In genomic region chr1:133961281-133962134, GRCm38 (mm10) we compare ENCODE assay signal across 7 mouse cellular contexts. TPM values are rescaled to one million over a fixed set of nuclear protein-coding genes. Genes with fewer than 3 reads are reported as not detected.
DNase-seq lines count a peak whose midpoint lies in the region; ATAC-seq and TF ChIP-seq lines count a peak whose summit lies in the region.

No protein-coding gene starts in this region.

- H3K4me1 ChIP-seq in heart, adult 2 months (ENCODE audit: control insufficient read depth, insufficient read depth, low read length): peaks cover 10% of the 10 kb centered on the region
- peaks cover 10% of the 10 kb centered on the region for H3K4me1 ChIP-seq in liver, embryonic 11.5 days (replicated peaks; ENCODE audit: control insufficient read depth, insufficient read depth, low read length)

- H3K79me2 ChIP-seq in heart, adult 2 months (replicated peaks; ENCODE audit: control insufficient read depth, insufficient read depth, low read length): no peaks in the 10 kb centered on the region
- H3K79me2 ChIP-seq in myocyte (ENCODE audit: control insufficient read depth, insufficient read depth): no peaks in the 10 kb centered on the region

- TF ChIP-seq POLR2A in heart, adult 2 months (IDR thresholded peaks at IDR 0.05; ENCODE audit: insufficient read depth, low read depth, low read length): no peak
- no peak for TF ChIP-seq POLR2A in myocyte (IDR thresholded peaks at IDR 0.05; ENCODE audit: insufficient read length, low read depth)

- peak; percentile 86 for TF ChIP-seq CTCF in heart, adult 2 months (IDR thresholded peaks at IDR 0.05)

- 7% methylated on average over 18 of the region's 18 CpGs for WGBS in heart, adult 2 months
- 37% methylated on average over 18 of the region's 18 CpGs for WGBS in liver, embryonic 11.5 days

- peak; percentile 62; the same call in 1 of the 2 replicates for TF ChIP-seq EP300 in heart, adult 2 months (IDR thresholded peaks at IDR 0.05; ENCODE audit: insufficient read depth, low read depth, low read length)

- H3K36me3 ChIP-seq in heart, adult 2 months (ENCODE audit: control insufficient read depth, insufficient read depth, low read length): no peaks in the 10 kb centered on the region
- no peaks in the 10 kb centered on the region for H3K36me3 ChIP-seq in liver, embryonic 11.5 days (ENCODE audit: control insufficient read depth, insufficient read depth, low read length)
- no peaks in the 10 kb centered on the region for H3K36me3 ChIP-seq in myocyte (ENCODE audit: control insufficient read depth, insufficient read depth)

- H3K4me3 ChIP-seq in heart, adult 2 months: no peak overlapping the region; the same call in 1 of the 2 replicates
- H3K4me3 ChIP-seq in liver, embryonic 11.5 days (ENCODE audit: low read depth, low read length): no peak overlapping the region
- H3K4me3 ChIP-seq in myocyte: no peak overlapping the region

- no peak overlapping the region for H3K4me2 ChIP-seq in liver, embryonic 11.5 days
- peak overlapping the region; percentile 74 for H3K4me2 ChIP-seq in myocyte (ENCODE audit: low read depth)

- intact Hi-C loops in heart, adult 2 months (cut with DNase I): loop anchor here (1.0 to 5.0 kb wide), 3 partner anchors 49 to 146 kb away; no protein-coding TSS in a partner anchor

- peak; percentile 70 for DNase-seq in brain, adult 2 months (ENCODE audit: low read depth, low spot score)
- DNase-seq in embryo, embryonic 11.5 days (ENCODE audit: low read depth, low spot score): peak; percentile 31
- DNase-seq in heart, adult 2 months: peak; percentile 84 to 85
- peak; percentile 87 for DNase-seq in kidney, adult 18-20 months
- DNase-seq in liver, embryonic 11.5 days (ENCODE audit: low spot score): peak; percentile 66
- peak; percentile 64 for DNase-seq in urinary bladder, adult 2 months (ENCODE audit: low spot score)

- no peaks in the 10 kb centered on the region for H3K27me3 ChIP-seq in heart, adult 2 months (ENCODE audit: control insufficient read depth, insufficient read depth, low read length)
- 0 out of 2 replicates have a peak, but pooled peaks cover 2% of the 10 kb centered on the region for H3K27me3 ChIP-seq in liver, embryonic 11.5 days (replicated peaks; ENCODE audit: control insufficient read depth, insufficient read depth, low read length)
- H3K27me3 ChIP-seq in myocyte (ENCODE audit: control insufficient read depth, insufficient read depth, insufficient read length): no peaks in the 10 kb centered on the region

- peak overlapping the region; percentile 48 for H3K27ac ChIP-seq in heart, adult 2 months
- H3K27ac ChIP-seq in liver, embryonic 11.5 days (ENCODE audit: low read depth, low read length): no peak overlapping the region

- 0 out of 2 replicates have a peak overlapping the region, but pooled peaks have one; percentile 34 for H3K9ac ChIP-seq in heart, adult 2 months (ENCODE audit: low read depth, low read length)
- no peak overlapping the region for H3K9ac ChIP-seq in liver, embryonic 11.5 days (ENCODE audit: low read depth, low read length)

- no peaks in the 10 kb centered on the region for H3K9me3 ChIP-seq in liver, embryonic 11.5 days (ENCODE audit: control insufficient read depth, low read length)

- peak; percentile 27; the same call in 1 of the 2 replicates for ATAC-seq in liver, embryonic 11.5 days (replicated peaks; ENCODE audit: low FRiP score)

- H3ac ChIP-seq in myocyte (ENCODE audit: control insufficient read depth, insufficient read length): no peak overlapping the region

TF ChIP-seq in myocyte, 11 proteins besides CTCF, POLR2A, EP300 and RAD21:
- TF ChIP-seq TCF12 (IDR thresholded peaks at IDR 0.05; ENCODE audit: insufficient read depth, poor library complexity, severe bottlenecking) (no peak), REST (IDR thresholded peaks at IDR 0.05; ENCODE audit: insufficient read depth, insufficient read length) (peak; percentile 55), MYOG (IDR thresholded peaks at IDR 0.05; ENCODE audit: control insufficient read depth in 1 of 3, insufficient read depth in 1 of 3, insufficient read length in 2 of 3, low read depth in 2 of 3) (peak in 2 of 3 experiments; percentile 12 to 26)

RNA-seq across cellular contexts. Expression of gene Prelp, which starts 40.3 kb away (rescaled TPM):
- total RNA-seq in heart, adult 2 months (2021): 10 to 100 TPM; 29.0 to 34.4 TPM
- polyA plus RNA-seq in heart, adult 2 months (2012; rRNA removed): 52.1 and 58.5 TPM in 2 replicates
- polyA plus RNA-seq in liver, embryonic 11.5 days (2014; fragmentation: Nextera tagmentation; extraction: Ambion mirVana): 0.11 and 0.23 TPM in 2 replicates
- 2.3 TPM for polyA plus RNA-seq in myocyte (2012; fragmentation: generic; extraction: Trizol)
- polyA plus RNA-seq in urinary bladder, adult 2 months (2012; rRNA removed): 89.1 and 164 TPM in 2 replicates

RNA-seq across cellular contexts. Expression of gene Optc, which starts 53.7 kb away (rescaled TPM):
- under 1 TPM; 0.34 to 0.36 TPM for total RNA-seq in heart, adult 2 months (2021)
- polyA plus RNA-seq in heart, adult 2 months (2012; rRNA removed): 1.00 and 2.4 TPM in 2 replicates
- polyA plus RNA-seq in liver, embryonic 11.5 days (2014; fragmentation: Nextera tagmentation; extraction: Ambion mirVana): 0.40 TPM in 1 of 2 replicates, not detected in the other
- 0.49 TPM for polyA plus RNA-seq in myocyte (2012; fragmentation: generic; extraction: Trizol)
- polyA plus RNA-seq in urinary bladder, adult 2 months (2012; rRNA removed): 133 and 156 TPM in 2 replicates

Comparison
In these comparisons a context has a peak if more than half of its experiments do, and no peak if none do; other contexts are left out.
1. DNase-seq: peak in every context shown above with its lines; median percentile 87 in kidney, adult 18-20 months; 84 in heart, adult 2 months; 70 in brain, adult 2 months; 66 in liver, embryonic 11.5 days; 64 in urinary bladder, adult 2 months; 31 in embryo, embryonic 11.5 days.
2. RNA of gene Prelp, which starts 40.3 kb away (polyA plus RNA-seq): 89.1 to 164 TPM in urinary bladder, adult 2 months and 52.1 to 58.5 TPM in heart, adult 2 months; 2.3 TPM in myocyte (single experiment) and 0.11 to 0.23 TPM in liver, embryonic 11.5 days; every median in the first group is over 10 times any median in the second.
3. RNA of gene Optc, which starts 53.7 kb away (polyA plus RNA-seq): 133 to 156 TPM in urinary bladder, adult 2 months; 1.00 to 2.4 TPM in heart, adult 2 months, 0.49 TPM in myocyte (single experiment) and 0.40 TPM in liver, embryonic 11.5 days; every median in the first group is over 10 times any median in the second.